Mouse (Mus musculus): Measurements from ENCODE around the gene Cfap299. TPM values are rescaled to one million over a fixed set of nuclear protein-coding genes. Genes with fewer than 3 reads are reported as not detected.

Cfap299 gene
- total RNA-seq, 2 experiments from 2014 or later: 0.64 TPM; not detected in 1

- DNase-seq (ENCODE audit: low spot score in 2 of 2): no peak
- no peak overlapping the region for H3K4me3 ChIP-seq
- TF ChIP-seq CTCF (conservative IDR thresholded peaks at IDR 0.05): no peak
- H3K27ac ChIP-seq: no peak overlapping the region
Measured at GRCm38 (mm10) chr5:98842600-98843310, 513.7 kb downstream of the Cfap299 start.

GRCm38 (mm10) chr5:98844664-98845063, 515.6 kb downstream of the Cfap299 start:
- no peak overlapping the region for H3K27ac ChIP-seq
- DNase-seq (ENCODE audit: low spot score in 2 of 2): no peak
- no peak for TF ChIP-seq CTCF (conservative IDR thresholded peaks at IDR 0.05)
- H3K4me3 ChIP-seq: no peak overlapping the region

Small RNAs within 50 kb of the gene (microRNA-seq; reads per million reads assigned to microRNA genes)
- 0 reads per million in 2 experiments for gene Mir703

Other genes starting within 250 kb of the Cfap299 start
- gene Prdm8, start 162.1 kb upstream of the Cfap299 start, total RNA-seq (2021): 10 to 100 TPM; 97.2 to 98.1 TPM
- gene Fgf5, start 75.1 kb upstream of the Cfap299 start, total RNA-seq (2021): 1 to 10 TPM; 4.3 to 5.1 TPM
- gene Gm11111, start 223.4 kb downstream of the Cfap299 start, total RNA-seq (2021): not detected

Data from layer of hippocampus, adult 2 months (tissue).